Mouse (Mus musculus) kidney, postnatal 25 days (tissue): ENCODE data around the gene Pigs.
A peak's percentile ranks its signal among the peaks of the same experiment; 100 is the strongest.

Experiments used
- DNase-seq, 2 experiments: peaks; one replicate each; pipeline ENCODE4 v3.0.0; 2021; ENCODE audit warnings: mixed read lengths in 2 of 2

Pigs gene

DNA sequence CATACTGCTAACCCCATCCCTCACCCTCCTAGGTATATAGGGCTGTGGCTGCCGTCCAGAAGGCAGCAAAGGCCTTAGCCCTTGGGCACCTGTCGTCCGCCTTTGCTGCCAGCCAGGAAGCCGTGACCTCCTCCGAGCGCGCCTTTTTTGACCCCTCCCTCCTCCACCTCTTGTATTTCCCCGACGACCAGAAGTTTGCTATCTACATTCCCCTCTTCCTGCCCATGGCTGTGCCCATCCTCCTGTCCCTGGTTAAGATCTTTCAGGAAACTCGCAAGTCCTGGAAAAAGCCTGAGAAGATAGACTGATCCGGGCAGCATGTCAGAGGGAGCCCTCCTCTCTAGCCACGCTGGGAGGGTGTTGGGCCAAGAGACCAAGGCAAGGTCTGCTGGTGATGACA, 13.5 kb downstream of the Pigs start:
- DNase-seq = peak in 1 of 2 experiments; percentile 34

DNA sequence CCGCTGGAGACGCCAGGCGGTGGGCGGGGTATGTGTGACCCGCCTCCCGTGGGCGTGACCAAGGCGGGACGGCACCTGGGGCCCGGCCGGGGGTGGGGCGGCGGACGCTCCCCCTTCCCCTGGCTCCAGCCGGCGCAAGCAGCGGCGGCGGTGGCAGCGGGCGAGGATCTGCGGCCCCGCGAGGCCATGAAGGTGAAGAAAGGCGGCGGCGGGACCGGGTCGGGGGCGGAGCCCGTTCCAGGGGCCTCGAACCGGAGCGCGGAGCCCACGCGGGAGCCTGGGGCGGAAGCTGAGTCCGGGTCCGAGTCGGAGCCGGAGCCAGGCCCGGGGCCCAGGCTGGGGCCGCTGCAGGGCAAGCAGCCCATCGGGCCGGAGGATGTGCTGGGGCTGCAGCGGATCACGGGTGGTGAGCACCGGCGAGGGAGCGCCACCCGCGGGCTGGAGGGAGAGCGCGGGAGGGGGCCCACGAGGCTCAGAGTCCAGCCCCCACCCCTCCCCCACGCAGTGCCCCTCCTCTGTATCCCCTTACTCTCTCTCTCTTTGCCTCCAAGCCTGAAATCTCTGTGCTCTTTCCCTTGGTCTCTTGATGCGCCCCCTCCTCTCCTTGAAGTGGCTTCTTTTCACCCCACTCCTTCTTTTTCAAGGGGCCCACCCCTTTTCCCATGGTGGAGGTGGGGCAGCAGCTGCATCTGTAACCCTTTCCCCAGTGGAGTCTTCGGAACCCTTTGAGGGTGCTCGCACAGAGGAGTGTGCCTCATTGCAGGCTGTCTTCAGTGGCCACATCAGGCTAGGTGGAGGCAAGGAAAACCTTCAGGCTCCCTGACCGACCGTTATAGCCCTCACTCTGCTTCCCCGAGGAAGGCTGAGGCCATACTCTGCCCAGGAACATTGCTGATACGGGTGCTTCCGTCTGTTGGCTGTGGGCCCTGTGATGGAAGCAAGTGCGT, 15.4 kb downstream of the Pigs start, which contains the start of gene Unc119:
TSS of gene Unc119 (plus strand) at position 102 of the 947 bp plus-strand sequence.
- peak; percentile 79 to 89 for DNase-seq

DNA sequence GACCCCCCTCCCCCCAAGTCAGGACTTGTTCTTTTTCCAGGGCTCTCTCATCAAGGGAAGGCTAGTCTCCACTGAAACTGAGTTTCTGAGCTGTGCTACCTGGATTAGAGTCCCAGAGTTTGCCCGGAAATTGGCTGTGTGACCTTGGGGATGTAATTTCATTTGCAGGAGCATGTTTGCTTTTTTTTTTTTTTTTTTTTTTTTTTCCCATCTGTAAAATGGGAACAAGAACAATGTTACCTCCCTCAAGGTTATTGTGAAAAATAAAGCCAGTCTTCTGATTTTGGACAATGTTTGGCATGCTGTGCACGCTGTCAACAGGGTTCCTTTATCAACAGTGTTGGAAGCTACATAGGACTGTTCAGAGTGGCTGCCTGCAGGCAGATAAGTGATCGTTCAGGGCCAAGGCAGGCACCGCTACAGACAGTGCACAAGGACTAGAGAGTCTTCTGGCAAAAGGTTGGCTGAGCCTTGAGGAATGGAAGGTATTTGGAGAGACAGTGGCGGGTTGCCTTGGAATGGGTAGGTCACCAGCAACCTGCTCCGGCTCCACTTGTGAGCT, 16.2 kb downstream of the Pigs start:
- no peak for DNase-seq

GRCm38 (mm10) chr11:78344890-78345715, 16.9 kb downstream of the Pigs start:
- peak; percentile 56 to 69 for DNase-seq

DNA sequence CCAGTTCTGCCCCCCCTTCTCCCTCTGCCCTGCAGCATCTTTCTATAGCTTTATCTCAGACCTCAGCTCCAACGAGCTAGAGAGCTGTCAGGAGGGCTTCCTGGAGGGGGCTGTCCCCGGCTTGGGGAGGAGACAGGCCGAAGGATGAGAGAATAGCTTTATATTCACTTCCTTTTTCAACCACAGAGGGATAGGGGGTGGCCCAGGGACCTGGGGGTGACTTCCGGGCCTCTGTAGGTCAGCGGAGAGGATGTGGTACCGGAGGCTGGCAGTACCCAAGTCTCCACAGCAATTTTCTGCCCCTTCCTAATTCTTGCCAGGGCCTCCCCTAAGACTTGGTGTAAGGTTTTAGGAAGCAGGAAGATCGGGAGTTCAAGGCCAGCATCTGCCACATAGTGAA, 17.6 kb downstream of the Pigs start:
- DNase-seq = no peak

- peak in 1 of 2 experiments; percentile 35 for DNase-seq
Measured at GRCm38 (mm10) chr11:78346326-78347069, 18.3 kb downstream of the Pigs start.

DNA sequence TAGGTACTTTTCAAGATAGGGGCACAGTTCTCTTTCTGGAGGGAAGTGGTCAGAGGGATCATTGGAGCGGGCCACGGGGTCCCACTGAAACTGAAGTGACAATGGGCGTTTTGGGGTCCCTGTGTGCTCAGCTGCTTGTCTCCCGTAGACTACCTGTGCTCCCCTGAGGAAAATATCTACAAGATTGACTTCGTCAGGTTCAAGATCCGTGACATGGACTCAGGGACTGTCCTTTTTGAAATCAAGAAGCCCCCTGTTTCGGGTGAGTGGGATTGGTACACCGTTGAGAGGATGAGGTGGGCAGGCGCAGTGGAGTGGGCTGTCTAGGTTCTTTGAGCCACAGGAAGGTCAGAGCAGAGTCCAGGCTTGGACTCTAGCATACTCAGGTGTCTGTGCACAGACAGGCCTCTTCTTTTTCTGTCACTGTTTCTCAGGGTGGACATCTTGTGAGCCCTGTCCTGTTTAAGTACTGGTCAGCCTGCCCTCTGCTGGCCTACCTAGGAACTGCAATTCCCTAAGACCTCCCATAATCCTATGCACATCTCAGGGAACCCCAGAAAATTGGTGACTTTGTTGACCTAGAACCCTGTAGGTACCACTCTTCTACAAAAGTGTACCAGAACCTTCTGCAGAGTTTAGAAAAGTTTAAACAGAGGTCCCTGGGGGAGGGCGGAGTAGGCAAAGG, 19.0 kb downstream of the Pigs start:
- peak; percentile 76 to 90 for DNase-seq

GRCm38 (mm10) chr11:78347908-78348307, 19.7 kb downstream of the Pigs start:
- DNase-seq = peak in 1 of 2 experiments; percentile 41

DNA sequence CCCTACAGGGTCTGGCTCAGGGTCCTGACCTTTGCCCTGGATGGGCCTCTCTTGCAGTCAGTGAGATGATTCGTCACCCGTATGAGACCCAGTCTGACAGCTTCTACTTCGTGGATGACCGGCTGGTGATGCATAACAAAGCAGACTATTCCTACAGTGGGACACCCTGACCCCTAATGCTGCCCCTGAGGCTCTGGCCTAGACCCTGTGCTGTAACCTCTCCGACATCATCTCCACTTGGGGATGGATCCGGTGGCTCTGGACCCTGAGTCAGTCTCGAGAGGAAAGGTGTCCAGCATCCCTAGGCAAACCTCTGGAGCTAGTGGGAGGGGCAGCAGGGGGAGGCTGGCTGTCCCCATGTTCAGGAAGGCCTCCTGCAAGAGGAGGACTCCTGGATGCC, 20.3 kb downstream of the Pigs start:
- DNase-seq = peak in 1 of 2 experiments; percentile 33

- peak in 1 of 2 experiments; percentile 50 for DNase-seq
Measured at GRCm38 (mm10) chr11:78349441-78350358, 21.5 kb downstream of the Pigs start.

DNA sequence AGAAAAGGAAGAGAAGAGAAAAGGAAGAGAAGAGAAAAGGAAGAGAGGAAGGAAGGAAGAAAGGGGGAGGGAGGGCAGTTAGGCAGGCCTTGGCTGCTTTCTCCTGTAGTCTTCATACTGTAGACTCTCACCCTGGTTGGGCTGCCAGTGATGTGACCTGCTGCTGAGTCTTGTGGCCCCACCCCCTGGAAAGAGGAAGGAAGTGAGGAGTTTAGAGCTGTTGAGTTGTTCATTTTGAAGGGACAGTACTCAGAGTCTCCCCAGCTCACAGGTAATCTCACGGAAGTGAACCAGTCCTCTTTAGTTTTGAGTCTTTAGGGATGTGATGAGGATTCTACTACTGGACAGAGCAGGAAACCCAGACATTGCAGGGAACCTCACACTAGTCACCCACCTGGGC, 24.9 kb downstream of the Pigs start:
- DNase-seq = peak in 1 of 2 experiments; percentile 25

GRCm38 (mm10) chr11:78354905-78355304, 26.7 kb downstream of the Pigs start:
- DNase-seq = no peak

GRCm38 (mm10) chr11:78355471-78356238, 27.4 kb downstream of the Pigs start:
- DNase-seq = peak; percentile 72 to 84

- peak in 1 of 2 experiments; percentile 59 for DNase-seq
Measured at GRCm38 (mm10) chr11:78358330-78359007, 30.3 kb downstream of the Pigs start.

DNA sequence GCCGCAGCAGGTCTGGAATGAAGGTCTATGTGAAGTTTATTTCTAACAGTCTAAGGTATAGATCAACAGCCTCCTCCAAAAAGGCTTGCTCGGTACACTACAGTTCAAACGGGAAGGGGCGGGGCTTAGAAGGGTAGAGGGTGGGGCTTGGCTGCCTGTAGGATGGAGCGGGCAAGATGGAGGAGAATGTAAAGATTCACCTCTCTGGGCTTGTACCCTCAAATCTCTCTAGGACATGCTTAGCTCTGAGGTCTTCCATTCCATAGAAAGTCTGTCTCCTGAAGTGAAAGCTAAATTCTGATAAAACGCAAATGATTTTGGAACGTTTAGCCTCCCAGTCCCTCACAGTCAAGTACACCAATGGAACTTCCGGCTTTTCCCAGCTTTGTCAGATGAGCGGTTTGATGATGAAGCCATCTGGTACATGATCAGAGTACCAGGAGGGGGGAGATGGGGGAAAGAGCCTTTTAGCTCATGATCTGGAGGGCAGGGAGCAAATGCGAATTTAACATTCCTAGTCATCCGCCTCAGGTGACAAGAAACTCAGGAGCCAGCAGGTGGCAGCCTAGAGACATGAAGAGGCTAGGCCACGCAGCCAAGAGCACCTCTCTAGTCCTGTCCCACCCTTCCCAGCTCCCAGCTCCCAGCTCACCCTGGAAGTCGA, 32.0 kb downstream of the Pigs start:
- DNase-seq = peak; percentile 87 to 93

- DNase-seq = no peak
Measured at GRCm38 (mm10) chr11:78360789-78361131, 32.5 kb downstream of the Pigs start.

DNA sequence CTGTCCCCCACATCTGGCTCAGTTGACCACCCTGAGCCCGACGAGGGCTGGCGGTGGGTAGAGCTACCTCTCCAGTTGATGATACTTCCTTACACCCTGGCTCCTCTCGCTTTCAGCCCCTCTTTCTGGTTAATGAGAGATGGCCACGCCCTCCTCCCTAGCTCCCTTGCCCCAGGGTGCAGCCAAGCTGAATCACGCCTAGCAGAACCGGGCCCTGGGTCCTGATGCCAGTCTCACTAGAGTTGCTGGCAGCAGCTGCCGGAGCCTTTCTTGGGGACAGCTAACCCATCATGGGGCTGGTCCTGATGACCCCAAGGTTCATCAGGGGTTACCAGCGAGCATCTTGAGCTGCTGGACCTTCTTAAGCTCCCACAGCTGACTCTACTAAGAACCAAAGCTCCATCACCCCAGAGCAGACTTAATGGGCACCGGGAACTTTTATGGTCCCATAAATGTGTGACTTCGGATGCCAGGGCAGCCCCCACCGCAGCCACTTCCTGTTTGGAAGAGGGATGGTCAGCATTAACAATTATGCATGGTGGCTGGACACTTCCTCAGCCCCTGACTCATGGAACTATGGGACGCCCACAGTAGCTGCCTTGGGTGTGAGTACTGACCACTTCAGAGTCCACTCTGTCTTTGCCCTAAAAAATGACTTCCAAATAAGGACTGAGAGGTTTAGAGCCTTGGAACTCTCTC, 35.2 kb downstream of the Pigs start:
- DNase-seq = peak; percentile 58 to 79

DNA sequence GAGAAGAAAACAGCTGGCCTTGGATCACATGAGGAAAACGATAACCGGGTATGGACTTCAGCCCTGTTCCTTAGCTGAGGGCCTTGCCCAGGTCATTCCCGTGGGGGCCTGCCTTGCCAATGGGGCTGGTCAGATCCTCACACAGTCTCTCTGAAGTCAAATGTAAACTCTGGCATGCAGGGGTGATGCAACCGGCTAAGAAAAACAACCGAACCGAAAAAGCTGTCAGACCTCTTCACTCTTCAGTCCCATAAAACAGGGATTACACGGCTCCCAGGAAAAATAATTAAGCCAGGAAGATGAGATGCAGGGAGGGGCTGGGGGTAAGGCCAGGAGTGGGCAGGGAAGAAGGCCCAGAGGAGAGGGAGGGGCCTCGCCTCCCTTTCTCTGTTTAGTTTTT, 35.9 kb downstream of the Pigs start:
- peak; percentile 37 to 80 for DNase-seq
